Mouse (Mus musculus): Measurements from ENCODE around the gene Eddm3b.

DNA sequence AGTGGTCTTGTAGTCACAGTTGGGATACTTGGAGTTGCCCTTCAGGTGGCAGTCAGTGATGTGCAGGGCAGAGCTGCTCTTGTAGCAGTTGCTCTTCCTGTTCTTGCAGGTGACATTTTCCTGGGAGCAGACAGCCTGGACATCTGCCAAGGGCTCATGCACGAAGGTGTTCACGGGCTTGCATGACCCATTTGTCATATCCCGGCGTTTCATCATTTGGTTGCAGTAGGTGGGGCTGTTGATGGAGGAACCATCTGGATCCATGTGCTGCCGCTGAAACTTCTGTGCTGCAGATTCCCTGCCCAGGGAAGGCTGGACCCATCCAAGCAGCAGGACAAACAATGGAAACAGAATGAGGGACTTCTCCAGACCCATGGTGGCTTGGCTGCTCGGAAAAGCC lies 31.3 kb downstream of the Eddm3b start:
- TF ChIP-seq POLR2A (IDR thresholded peaks at IDR 0.05; ENCODE audit: borderline replicate concordance, control insufficient read depth, low read depth, low read length) (no peak), CTCF (IDR thresholded peaks at IDR 0.05; ENCODE audit: control insufficient read depth, insufficient read depth, low read length) (no peak)

Measured in bone marrow, adult 2 months (tissue).